Mouse (Mus musculus) liver, postnatal 0 days (tissue): ENCODE measurements at regions not wholly inside any gene's neighbourhood (a gene's known extent, or its start where the extent isn't known, plus 50 kb on each side); places are given as distances from the start of the nearest gene placed in this dataset.

ENCODE experiments used
- ATAC-seq: fragments of 200-750 bp; cut with Nextera tagmentation; 2 replicates; pipeline ENCODE4 v1.8.0; 2017; ENCODE audit warnings: mild to moderate bottlenecking, moderate library complexity
- DNase-seq: peaks from one replicate; pipeline ENCODE4 v3.0.0-alpha.2; 2016
- H3K27ac ChIP-seq: fragments of 300-500 bp; sonication (generic); 2 replicates; pipeline ENCODE4 v1.5.1; 2014; ENCODE audit warnings: antibody characterized with exemption, moderate library complexity, mild to moderate bottlenecking, low read depth
- H3K27me3 ChIP-seq: fragments of 300-500 bp; sonication (generic); 2 replicates; pipeline ENCODE4 v1.6.1; 2014; ENCODE audit warnings: low read length, control low read depth, mixed read lengths; ENCODE audit not compliant: insufficient read depth
- H3K36me3 ChIP-seq: fragments of 300-500 bp; sonication (generic); replicated peaks from 2 replicates; pipeline ENCODE4 v1.6.1; 2014; ENCODE audit warnings: mild to moderate bottlenecking, control low read depth, low read length, moderate library complexity, mixed read lengths; ENCODE audit not compliant: insufficient read depth
- H3K4me1 ChIP-seq: fragments of 300-500 bp; sonication (generic); 2 replicates; pipeline ENCODE4 v1.6.1; 2014; ENCODE audit warnings: antibody characterized with exemption, mild to moderate bottlenecking, control low read depth; ENCODE audit not compliant: insufficient read depth
- H3K4me2 ChIP-seq: fragments of 300-500 bp; sonication (generic); 2 replicates; pipeline ENCODE4 v1.6.1; 2014; ENCODE audit warnings: low read depth, mild to moderate bottlenecking, low read length, moderate library complexity, mixed read lengths
- H3K4me3 ChIP-seq: fragments of 300-500 bp; sonication (generic); 2 replicates; pipeline ENCODE4 v1.5.1; 2014; ENCODE audit warnings: low read depth, low read length
- H3K9ac ChIP-seq: fragments of 300-500 bp; sonication (generic); replicated peaks from 2 replicates; pipeline ENCODE4 v1.6.1; 2014; ENCODE audit warnings: mild to moderate bottlenecking, moderate library complexity
- H3K9me3 ChIP-seq: fragments of 300-500 bp; sonication (generic); 2 replicates; pipeline ENCODE4 v1.6.1; 2016; ENCODE audit warnings: mild to moderate bottlenecking, control low read depth, low read length, mixed read lengths
- CTCF ChIP-seq: sonication (generic); IDR thresholded peaks from 2 replicates; pipeline ENCODE4 v1.5.1; 2016; ENCODE audit warnings: antibody characterized with exemption, low read depth
- EP300 ChIP-seq: IDR thresholded peaks from 2 replicates; pipeline ENCODE4 v1.6.1; 2016; ENCODE audit warnings: antibody characterized with exemption, low read depth, mild to moderate bottlenecking
- WGBS: fragments of 180-500 bp; shearing (Covaris S2); extraction: QIAGEN DNeasy Blood & Tissue Kit; methylation state at CpG from one replicate; pipeline ENCODE4 v1.1.7; 2014; ENCODE audit not compliant: insufficient replicate concordance; 5-methylcytosine and 5-hydroxymethylcytosine counted together

DNA sequence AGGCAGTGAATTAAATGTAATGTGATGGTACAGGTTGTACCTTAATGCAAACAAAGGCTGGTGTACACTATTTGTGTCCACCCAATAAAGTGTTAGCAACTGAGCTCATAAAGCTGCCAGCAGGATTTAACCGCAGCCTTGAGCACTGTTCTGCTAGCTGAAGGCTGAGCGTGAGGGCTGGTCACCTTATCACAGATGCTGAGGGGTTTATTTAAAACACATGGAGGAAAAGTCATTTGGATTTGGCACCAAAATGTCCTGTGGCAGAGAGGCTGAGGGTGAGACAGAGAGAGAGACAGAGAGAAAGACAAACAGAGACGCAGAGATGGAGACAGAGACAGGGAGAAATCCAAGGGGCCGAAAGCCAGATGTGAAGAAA is 181.9 kb upstream of the Habp2 start:
- no peak for ATAC-seq
- no peak overlapping the region for H3K27ac ChIP-seq
- no peak for DNase-seq
- peaks cover 2% of the 10 kb centered on the region; the same call in 1 of the 2 replicates for H3K9me3 ChIP-seq
- TF ChIP-seq CTCF, result no peak
- no peak for TF ChIP-seq EP300
- H3K36me3 ChIP-seq, result no peaks in the 10 kb centered on the region
- no peaks in the 10 kb centered on the region for H3K4me1 ChIP-seq
- H3K9ac ChIP-seq, result no peak overlapping the region
- H3K27me3 ChIP-seq, result no peaks in the 10 kb centered on the region
- 77% methylated on average over 4 of the region's 4 CpGs for whole genome bisulfite sequencing
- H3K4me2 ChIP-seq, result no peak overlapping the region
- no peak overlapping the region for H3K4me3 ChIP-seq

DNA sequence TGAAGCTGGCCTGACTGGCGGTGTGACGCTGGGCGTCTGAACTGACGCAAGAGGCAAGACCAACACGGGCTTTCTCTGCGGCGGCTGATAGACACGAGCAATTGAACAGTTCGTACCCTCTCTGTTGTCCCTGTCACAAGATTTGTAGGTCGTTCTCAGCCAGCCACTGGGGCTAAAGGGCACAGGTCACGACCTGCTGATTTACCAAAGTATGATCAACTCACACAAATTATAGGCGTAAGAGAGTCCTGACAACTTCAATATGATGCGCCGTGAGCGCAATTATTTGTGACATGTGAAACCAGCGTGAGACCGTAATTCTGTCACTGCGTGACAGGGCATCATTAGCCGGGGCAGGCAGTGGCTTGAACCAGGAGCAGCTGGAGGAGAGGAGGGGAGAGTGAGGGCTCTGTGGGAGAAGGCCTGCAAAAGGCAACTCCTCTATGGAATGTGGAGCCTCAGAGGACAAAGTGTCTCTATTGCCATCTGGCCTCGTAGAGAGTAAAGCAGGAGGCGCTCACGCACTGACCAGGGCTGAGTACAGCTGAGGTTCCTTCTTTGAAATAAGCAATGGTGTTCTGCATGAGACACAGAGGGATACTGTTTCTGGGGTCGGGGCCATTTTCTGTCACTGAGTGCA is 181.4 kb upstream of the Habp2 start:
- TF ChIP-seq EP300, result no peak
- no peak for TF ChIP-seq CTCF
- H3K4me1 ChIP-seq, result no peaks in the 10 kb centered on the region
- no peak overlapping the region for H3K9ac ChIP-seq
- no peak overlapping the region for H3K4me3 ChIP-seq
- 75% methylated on average over 23 of the region's 23 CpGs for WGBS
- no peak overlapping the region for H3K4me2 ChIP-seq
- H3K27me3 ChIP-seq, result no peaks in the 10 kb centered on the region
- ATAC-seq, result no peak
- no peak for DNase-seq
- no peak overlapping the region for H3K27ac ChIP-seq
- peaks cover 2% of the 10 kb centered on the region; the same call in 1 of the 2 replicates for H3K9me3 ChIP-seq
- H3K36me3 ChIP-seq, result no peaks in the 10 kb centered on the region

DNA sequence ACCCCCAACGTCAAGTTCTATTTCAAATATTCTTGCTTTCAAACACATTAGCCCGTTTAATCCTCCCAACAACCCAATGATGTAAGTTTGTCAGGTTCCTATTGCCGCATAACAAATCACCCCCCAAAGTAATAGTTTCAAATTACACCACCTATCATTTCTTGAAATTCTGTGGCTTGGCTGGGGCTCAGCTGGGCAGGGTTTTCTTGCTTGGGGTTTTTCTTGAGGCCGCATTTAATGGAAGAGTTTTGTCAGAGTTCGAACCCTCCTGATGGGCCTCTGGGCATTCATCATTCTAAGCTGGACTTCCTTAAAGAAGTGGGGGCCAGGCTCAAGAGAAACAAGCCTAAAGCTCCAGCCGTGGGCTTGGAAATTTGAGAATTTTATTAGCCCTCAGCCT is 178.1 kb upstream of the Habp2 start:
- Histone ChIP-seq H3K4me3 (no peak overlapping the region), H3K9me3 (peaks cover 2% of the 10 kb centered on the region; the same call in 1 of the 2 replicates), H3K36me3 (no peaks in the 10 kb centered on the region), H3K4me2 (no peak overlapping the region), H3K27ac (no peak overlapping the region), H3K4me1 (no peaks in the 10 kb centered on the region), H3K9ac (no peak overlapping the region), H3K27me3 (no peaks in the 10 kb centered on the region)
- TF ChIP-seq CTCF, result no peak
- no peak for TF ChIP-seq EP300
- 82% methylated on average over 6 of the region's 6 CpGs for WGBS
- no peak for DNase-seq
- ATAC-seq, result no peak

DNA sequence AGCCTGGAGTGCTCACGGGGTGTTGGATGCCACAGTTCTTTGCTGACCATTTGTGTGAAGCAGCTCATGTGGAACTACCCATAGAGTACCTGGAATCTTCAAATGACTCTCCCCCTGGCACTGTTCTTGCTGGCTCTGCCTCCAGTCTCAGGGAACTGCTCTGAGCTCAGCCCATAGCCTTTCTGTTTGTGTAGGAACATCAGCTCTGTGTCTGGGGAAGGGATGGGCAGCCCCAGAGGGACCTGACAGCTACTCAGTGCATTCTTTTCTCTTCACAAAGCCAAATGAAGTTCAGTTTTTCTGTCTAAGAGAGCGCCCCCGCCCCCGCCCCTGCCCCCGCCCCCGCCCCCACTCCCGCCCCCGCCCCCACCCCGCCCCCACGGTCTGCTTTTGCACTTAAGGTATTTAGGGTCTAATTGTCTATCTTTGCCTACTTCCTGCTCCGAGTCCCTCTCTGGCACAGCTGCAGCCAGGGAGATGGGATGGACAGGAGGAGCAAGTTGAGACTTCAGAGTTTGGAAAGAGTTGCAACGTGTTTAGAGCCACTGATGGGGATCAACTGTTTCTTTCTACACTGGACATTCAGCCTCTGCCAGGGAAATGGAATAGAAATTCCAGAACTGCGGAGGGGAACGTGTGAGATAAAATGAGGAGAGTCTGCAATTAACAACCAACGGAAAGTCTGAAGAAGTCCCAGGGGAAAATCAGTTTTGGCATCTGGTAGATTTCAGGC is 171.2 kb upstream of the Habp2 start:
- no peaks in the 10 kb centered on the region for H3K27me3 ChIP-seq
- ATAC-seq, result no peak
- no peak overlapping the region for H3K9ac ChIP-seq
- H3K4me3 ChIP-seq, result no peak overlapping the region
- no peak overlapping the region for H3K4me2 ChIP-seq
- WGBS, result 43% methylated on average over 15 of the region's 15 CpGs
- no peaks in the 10 kb centered on the region for H3K36me3 ChIP-seq
- H3K9me3 ChIP-seq, result no peaks in the 10 kb centered on the region
- no peak for DNase-seq
- no peaks in the 10 kb centered on the region for H3K4me1 ChIP-seq
- H3K27ac ChIP-seq, result no peak overlapping the region
- TF ChIP-seq CTCF (no peak), EP300 (no peak)

DNA sequence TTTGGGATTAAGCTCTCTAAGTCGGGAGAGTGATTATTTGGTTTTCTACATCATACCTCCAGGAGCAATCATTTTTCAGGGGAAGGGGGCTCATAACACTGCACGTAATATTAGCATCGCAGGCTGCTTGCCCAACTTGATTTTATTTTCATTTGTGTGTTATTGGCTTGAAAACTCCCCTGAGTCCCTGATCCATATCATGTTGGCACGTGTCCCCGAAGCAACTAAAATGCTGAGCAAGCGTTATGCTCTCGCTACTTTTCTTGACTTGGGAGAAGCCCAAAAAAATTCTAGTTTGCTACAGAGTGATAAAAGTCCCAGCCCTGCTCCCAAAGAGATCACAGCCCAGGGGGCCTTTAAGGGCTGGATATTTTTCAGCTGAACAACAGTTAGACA is 170.7 kb upstream of the Habp2 start:
- H3K4me3 ChIP-seq, result no peak overlapping the region
- H3K27me3 ChIP-seq, result no peaks in the 10 kb centered on the region
- no peaks in the 10 kb centered on the region for H3K36me3 ChIP-seq
- no peak overlapping the region for H3K4me2 ChIP-seq
- WGBS, result 81% methylated on average over 7 of the region's 7 CpGs
- H3K27ac ChIP-seq, result no peak overlapping the region
- DNase-seq, result no peak
- ATAC-seq, result no peak
- H3K4me1 ChIP-seq, result no peaks in the 10 kb centered on the region
- no peak for TF ChIP-seq CTCF
- TF ChIP-seq EP300, result no peak
- 0 out of 2 replicates have a peak, but pooled peaks cover 3% of the 10 kb centered on the region for H3K9me3 ChIP-seq
- H3K9ac ChIP-seq, result no peak overlapping the region

DNA sequence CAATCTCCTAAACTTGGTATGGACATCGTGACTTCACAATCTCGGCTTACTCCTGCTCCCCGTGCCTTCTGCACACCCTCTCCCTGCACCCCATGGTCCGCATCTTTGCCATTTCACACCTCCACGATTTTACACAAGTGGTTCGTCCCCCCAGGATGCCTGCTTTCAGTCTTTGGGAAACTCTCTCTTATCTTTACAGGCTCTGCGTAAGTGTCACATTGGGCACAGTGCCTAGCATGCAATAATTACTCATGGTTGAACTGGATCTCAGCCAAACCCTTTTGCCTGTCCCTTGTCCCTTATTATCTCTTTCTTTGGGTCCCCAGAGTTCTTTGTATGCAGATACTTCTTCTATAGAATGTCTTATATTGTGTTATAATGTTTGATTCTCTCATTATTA is 166.2 kb upstream of the Habp2 start:
- H3K4me1 ChIP-seq, result no peaks in the 10 kb centered on the region
- 0 out of 2 replicates have a peak, but pooled peaks cover 3% of the 10 kb centered on the region for H3K9me3 ChIP-seq
- no peak for TF ChIP-seq CTCF
- TF ChIP-seq EP300, result no peak
- H3K27ac ChIP-seq, result no peak overlapping the region
- no peaks in the 10 kb centered on the region for H3K27me3 ChIP-seq
- 78% methylated on average over 7 of the region's 7 CpGs for WGBS
- no peaks in the 10 kb centered on the region for H3K36me3 ChIP-seq
- no peak overlapping the region for H3K4me3 ChIP-seq
- H3K9ac ChIP-seq, result no peak overlapping the region
- no peak for ATAC-seq
- DNase-seq, result no peak
- H3K4me2 ChIP-seq, result no peak overlapping the region
